Mouse (Mus musculus): ENCODE measurements around the gene Cdk2ap2. TPM values are rescaled to one million over a fixed set of nuclear protein-coding genes. Genes with fewer than 3 reads are reported as not detected.
"Not testable (repeated sequence)": the region's sequence is repeated elsewhere in the genome, so short reads cannot be mapped to it uniquely, and the experiment has no call there.

Gene Cdk2ap2
- total RNA-seq (2014; rRNA removed; ENCODE audit: low replicate concordance) (63.2 and 67.3 TPM in 2 replicates), polyA plus RNA-seq (2015; fragmentation: Nextera tagmentation; extraction: Ambion mirVana) (46.8 and 59.6 TPM in 2 replicates)

DNA sequence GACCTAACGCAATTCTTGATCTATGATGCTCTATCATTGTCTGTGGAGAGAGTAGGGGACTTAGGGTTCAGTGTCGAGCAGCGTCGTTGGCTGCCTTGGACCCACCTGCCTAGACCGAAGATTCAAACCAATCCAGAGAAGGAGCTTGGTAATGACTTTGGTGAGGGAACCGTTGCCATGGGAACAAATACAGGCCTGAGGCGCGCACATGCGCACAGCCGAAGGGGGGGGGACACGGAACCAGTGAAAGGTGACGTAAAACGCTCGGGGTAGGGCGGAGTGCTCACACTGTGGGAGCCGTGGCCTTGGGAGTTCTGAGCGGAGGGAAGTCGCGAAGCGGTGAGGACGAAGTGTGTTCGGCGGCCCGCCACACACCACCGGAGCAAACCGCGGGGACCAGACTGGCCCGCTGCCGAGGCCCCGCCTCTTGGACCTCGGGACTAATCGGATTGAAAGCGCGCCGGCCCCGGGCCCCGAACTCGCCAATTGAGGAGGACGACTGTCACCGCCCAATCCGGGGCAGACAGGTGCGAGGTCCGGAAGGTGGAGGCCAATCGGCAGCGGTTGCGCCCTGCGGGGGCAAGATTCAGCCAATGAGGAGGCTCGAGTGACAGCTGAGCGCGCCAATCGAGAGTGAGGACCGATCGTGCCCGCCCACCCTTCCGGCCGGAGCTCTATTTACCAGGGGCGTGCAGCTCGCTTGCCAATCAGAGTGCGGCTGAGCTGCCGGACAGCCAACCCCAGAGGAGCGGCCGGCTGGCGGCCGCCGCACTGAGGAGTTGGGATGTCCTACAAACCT is at the start of gene Cdk2ap2:
Cdk2ap2 (plus strand) TSS at position 541 of the 799 bp plus-strand sequence.
- peak within 1 kb of the TSS; percentile 55 for H3K9ac ChIP-seq (replicated peaks; ENCODE audit: low read depth, low read length)
- no peaks in the 10 kb centered on the region for H3K9me3 ChIP-seq (replicated peaks; ENCODE audit: control insufficient read depth, low read length)
- peak within 1 kb of the TSS; percentile 89 for H3K27ac ChIP-seq (ENCODE audit: low read depth)
- TF ChIP-seq CTCF (IDR thresholded peaks at IDR 0.05; ENCODE audit: low read depth), result no peak
- TF ChIP-seq EP300 (IDR thresholded peaks at IDR 0.05; ENCODE audit: low read depth), result peak; percentile 79; the same call in 1 of the 2 replicates
- under 1% methylated on average over 63 of the region's 65 CpGs for WGBS
- DNase-seq (ENCODE audit: low spot score), result peak; percentile 96
- H3K27me3 ChIP-seq (ENCODE audit: control insufficient read depth, insufficient read depth, low read length), result peaks cover 11% of the 10 kb centered on the region; the same call in 1 of the 2 replicates
- peak; percentile 92 for ATAC-seq (ENCODE audit: insufficient read depth, low read depth)
- peak within 1 kb of the TSS; percentile 69 for H3K4me3 ChIP-seq (ENCODE audit: low read depth, low read length)
- peaks cover 25% of the 10 kb centered on the region; the same call in 1 of the 2 replicates for H3K4me1 ChIP-seq (ENCODE audit: control insufficient read depth, insufficient read depth)
- no peaks in the 10 kb centered on the region for H3K36me3 ChIP-seq (replicated peaks; ENCODE audit: control insufficient read depth, insufficient read depth, low read length)
- H3K4me2 ChIP-seq (ENCODE audit: low read depth, low read length), result peak within 1 kb of the TSS; percentile 86

DNA sequence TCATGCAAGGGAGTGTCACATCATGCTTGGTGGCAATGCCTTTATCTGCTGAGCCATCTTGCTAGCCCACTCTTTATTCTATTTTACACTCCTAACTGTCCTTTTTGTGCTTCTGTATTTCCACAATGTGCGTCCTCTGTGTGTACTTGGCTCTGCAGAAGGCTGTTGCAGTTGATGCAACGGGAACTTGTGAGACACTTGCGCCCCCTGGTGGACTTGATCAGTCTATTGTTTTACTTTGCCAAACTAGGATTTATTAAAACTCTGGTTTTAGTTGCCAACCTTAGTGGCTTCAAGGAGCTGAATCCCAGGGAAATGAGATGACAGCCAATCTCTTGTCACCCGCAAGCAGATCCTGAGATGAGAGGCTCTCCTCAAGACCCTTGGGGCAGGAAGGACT is 49.1 kb upstream of the Cdk2ap2 start:
- no peaks in the 10 kb centered on the region for H3K4me1 ChIP-seq (ENCODE audit: control insufficient read depth, insufficient read depth)
- no peak overlapping the region for H3K9ac ChIP-seq (replicated peaks; ENCODE audit: low read depth, low read length)
- H3K9me3 ChIP-seq (replicated peaks; ENCODE audit: control insufficient read depth, low read length), result no peaks in the 10 kb centered on the region
- 25% methylated on average over 4 of the region's 4 CpGs for WGBS
- no peaks in the 10 kb centered on the region for H3K36me3 ChIP-seq (replicated peaks; ENCODE audit: control insufficient read depth, insufficient read depth, low read length)
- no peak overlapping the region for H3K4me3 ChIP-seq (ENCODE audit: low read depth, low read length)
- no peak overlapping the region for H3K27ac ChIP-seq (ENCODE audit: low read depth)
- no peak for TF ChIP-seq EP300 (IDR thresholded peaks at IDR 0.05; ENCODE audit: low read depth)
- TF ChIP-seq CTCF (IDR thresholded peaks at IDR 0.05; ENCODE audit: low read depth), result peak; percentile 78
- ATAC-seq (ENCODE audit: insufficient read depth, low read depth), result no peak
- H3K4me2 ChIP-seq (ENCODE audit: low read depth, low read length), result no peak overlapping the region
- H3K27me3 ChIP-seq (ENCODE audit: control insufficient read depth, insufficient read depth, low read length), result no peaks in the 10 kb centered on the region
- DNase-seq (ENCODE audit: low spot score), result no peak

DNA sequence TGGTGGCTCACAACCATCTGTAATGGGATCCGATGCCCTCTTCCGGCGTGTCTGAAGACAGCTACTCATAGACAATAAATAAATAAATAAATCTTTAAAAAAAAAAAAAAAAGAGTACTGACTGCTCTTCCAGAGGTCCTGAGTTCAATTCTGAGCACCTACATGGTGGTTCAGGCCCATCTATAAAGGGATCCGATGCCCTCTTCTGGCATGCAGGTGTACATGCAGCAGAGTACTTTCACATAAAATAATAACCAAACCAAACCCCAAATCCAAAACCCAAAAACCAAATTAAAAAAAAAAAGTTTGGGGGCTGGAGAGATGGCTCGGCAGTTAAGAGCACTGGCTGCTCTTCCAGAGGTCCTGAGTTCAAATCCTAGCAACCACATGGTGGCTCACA is 47.9 kb upstream of the Cdk2ap2 start:
- not testable (repeated sequence) for H3K27ac ChIP-seq (ENCODE audit: low read depth); H3K4me1 ChIP-seq (ENCODE audit: control insufficient read depth, insufficient read depth); ATAC-seq (ENCODE audit: insufficient read depth, low read depth); H3K4me3 ChIP-seq (ENCODE audit: low read depth, low read length); DNase-seq (ENCODE audit: low spot score); H3K4me2 ChIP-seq (ENCODE audit: low read depth, low read length); H3K9ac ChIP-seq (replicated peaks; ENCODE audit: low read depth, low read length); H3K36me3 ChIP-seq (replicated peaks; ENCODE audit: control insufficient read depth, insufficient read depth, low read length); H3K9me3 ChIP-seq (replicated peaks; ENCODE audit: control insufficient read depth, low read length); H3K27me3 ChIP-seq (ENCODE audit: control insufficient read depth, insufficient read depth, low read length)
- 0 out of 2 replicates have a peak, but pooled peaks have one; percentile 4 for TF ChIP-seq CTCF (IDR thresholded peaks at IDR 0.05; ENCODE audit: low read depth)
- 83% methylated on average over 5 of the region's 5 CpGs for whole genome bisulfite sequencing

DNA sequence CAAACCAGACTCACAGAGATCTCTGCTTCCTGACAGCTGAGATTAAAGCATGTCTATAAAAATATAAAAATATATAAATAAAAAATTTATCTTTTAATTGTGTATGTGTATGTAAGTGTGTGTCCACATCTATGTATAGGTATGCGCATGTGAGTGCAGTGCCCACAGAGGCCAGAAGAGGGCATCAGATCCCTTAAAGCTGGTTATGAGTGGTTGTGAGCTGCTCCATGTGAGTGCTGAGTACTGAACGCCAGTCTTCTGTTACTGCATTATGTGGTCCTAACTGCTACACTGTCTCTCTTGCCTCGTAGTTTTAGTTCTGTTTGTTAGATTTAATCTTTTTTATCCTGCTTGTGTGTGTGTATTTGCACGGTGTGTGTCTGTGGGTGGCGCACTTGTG is 46.0 kb upstream of the Cdk2ap2 start:
- Histone ChIP-seq H3K9me3 (replicated peaks; ENCODE audit: control insufficient read depth, low read length) (no peaks in the 10 kb centered on the region), H3K9ac (replicated peaks; ENCODE audit: low read depth, low read length) (no peak overlapping the region), H3K4me2 (ENCODE audit: low read depth, low read length) (no peak overlapping the region), H3K27ac (ENCODE audit: low read depth) (no peak overlapping the region), H3K36me3 (replicated peaks; ENCODE audit: control insufficient read depth, insufficient read depth, low read length) (no peaks in the 10 kb centered on the region), H3K4me1 (ENCODE audit: control insufficient read depth, insufficient read depth) (no peaks in the 10 kb centered on the region), H3K27me3 (ENCODE audit: control insufficient read depth, insufficient read depth, low read length) (no peaks in the 10 kb centered on the region), H3K4me3 (ENCODE audit: low read depth, low read length) (no peak overlapping the region)
- DNase-seq (ENCODE audit: low spot score) (no peak), ATAC-seq (ENCODE audit: insufficient read depth, low read depth) (no peak)
- TF ChIP-seq EP300 (IDR thresholded peaks at IDR 0.05; ENCODE audit: low read depth) (no peak), CTCF (IDR thresholded peaks at IDR 0.05; ENCODE audit: low read depth) (no peak)
- WGBS, result 91% methylated on average over 5 of the region's 5 CpGs

DNA sequence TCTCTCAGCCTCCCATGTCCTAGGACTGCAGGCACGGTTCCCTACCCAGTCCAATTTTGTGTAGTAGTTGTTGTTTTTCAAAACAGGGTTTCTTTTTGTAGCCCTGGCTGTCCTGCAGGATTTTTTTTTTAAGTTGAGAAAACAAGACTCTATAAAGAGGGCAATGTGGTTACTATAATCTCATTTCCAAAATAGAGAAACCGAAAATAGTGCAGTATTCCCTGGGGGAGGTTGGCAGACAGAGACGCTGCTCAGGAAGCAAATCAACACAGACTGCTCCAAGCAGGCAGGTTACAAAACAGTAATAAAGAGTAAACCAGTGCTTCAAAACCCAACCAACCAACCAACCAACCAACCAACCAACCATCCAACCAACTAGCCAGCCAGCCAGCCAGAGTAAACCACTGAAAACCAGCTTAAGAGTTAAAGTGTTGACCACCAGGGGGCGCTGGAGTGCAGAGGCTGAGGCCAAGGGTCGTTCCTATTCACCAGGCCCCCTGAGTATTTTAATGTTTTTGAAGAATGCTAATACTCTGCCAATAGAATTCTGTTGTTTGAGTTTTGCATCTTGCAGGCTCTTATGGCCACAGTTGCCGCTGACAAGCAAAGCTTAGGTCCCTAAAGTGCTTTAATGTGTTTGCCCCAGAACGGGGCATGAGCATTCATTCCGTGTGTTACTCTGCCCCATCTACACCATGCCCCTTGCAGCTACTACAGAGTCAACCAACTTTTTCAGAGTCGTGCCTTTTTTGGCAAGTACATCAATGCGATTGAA is 45.1 kb upstream of the Cdk2ap2 start:
- TF ChIP-seq EP300 (IDR thresholded peaks at IDR 0.05; ENCODE audit: low read depth) (no peak), CTCF (IDR thresholded peaks at IDR 0.05; ENCODE audit: low read depth) (peak; percentile 82)

More for the DNA sequence above, 45.1 kb upstream of the Cdk2ap2 start:
- Histone ChIP-seq H3K9me3 (replicated peaks; ENCODE audit: control insufficient read depth, low read length) (no peaks in the 10 kb centered on the region), H3K27ac (ENCODE audit: low read depth) (no peak overlapping the region), H3K4me2 (ENCODE audit: low read depth, low read length) (no peak overlapping the region), H3K4me3 (ENCODE audit: low read depth, low read length) (no peak overlapping the region), H3K9ac (replicated peaks; ENCODE audit: low read depth, low read length) (no peak overlapping the region), H3K36me3 (replicated peaks; ENCODE audit: control insufficient read depth, insufficient read depth, low read length) (no peaks in the 10 kb centered on the region), H3K4me1 (ENCODE audit: control insufficient read depth, insufficient read depth) (no peaks in the 10 kb centered on the region), H3K27me3 (ENCODE audit: control insufficient read depth, insufficient read depth, low read length) (no peaks in the 10 kb centered on the region)
- ATAC-seq (ENCODE audit: insufficient read depth, low read depth) (no peak), DNase-seq (ENCODE audit: low spot score) (no peak)
- 42% methylated on average over 10 of the region's 10 CpGs for WGBS

Measured in heart, postnatal 0 days (tissue).